Mouse (Mus musculus) neural tube, embryonic 12.5 days (tissue): ENCODE data around the gene Mmp7. TPM values are rescaled to one million over a fixed set of nuclear protein-coding genes. Genes with fewer than 3 reads are reported as not detected.

Experiments used
- polyA plus RNA-seq: library from polyadenylated mRNA; unstranded; fragments of >200 nt; fragmentation: Nextera tagmentation; extraction: Ambion mirVana; gene quantifications from 2 replicates; pipeline ENCODE4 v1.2.1, GENCODE M21; 2016

The Mmp7 gene
- polyA plus RNA-seq, 1 experiment from 2014 or later = not detected

Other genes with a start within 250 kb of the Mmp7 start
- not detected in 2 replicates for gene Mmp3, start 246.3 kb upstream of the Mmp7 start, polyA plus RNA-seq
- not detected in 2 replicates for gene Mmp10, start 189.7 kb upstream of the Mmp7 start, polyA plus RNA-seq
- gene Mmp8, start 133.6 kb upstream of the Mmp7 start, polyA plus RNA-seq = 0.20 and 0.23 TPM in 2 replicates
- not detected in 2 replicates for gene Mmp27, start 120.7 kb upstream of the Mmp7 start, polyA plus RNA-seq
- gene Mmp20, start 63.9 kb upstream of the Mmp7 start, polyA plus RNA-seq = not detected in 2 replicates
- 66.4 and 70.4 TPM in 2 replicates for gene Tmem123, start 72.0 kb downstream of the Mmp7 start, polyA plus RNA-seq
- gene Birc2, start 145.0 kb downstream of the Mmp7 start, polyA plus RNA-seq = 40.0 and 41.9 TPM in 2 replicates
- 2.1 and 3.8 TPM in 2 replicates for gene Birc3, start 181.1 kb downstream of the Mmp7 start, polyA plus RNA-seq